Mouse (Mus musculus): ENCODE results near the gene Wfdc9. TPM values are rescaled to one million over a fixed set of nuclear protein-coding genes. Genes with fewer than 3 reads are reported as not detected.
"Not testable (repeated sequence)": the region's sequence is repeated elsewhere in the genome, so short reads cannot be mapped to it uniquely, and the experiment has no call there.

Gene Wfdc9
- total RNA-seq, 1 experiment from 2014 or later = not detected

- no peak for ATAC-seq (ENCODE audit: extremely low read depth, insufficient number of reproducible peaks, low FRiP score, poor library complexity, severe bottlenecking)
Observed at GRCm38 (mm10) chr2:164638696-164639095, 17.7 kb downstream of the Wfdc9 start, which contains the start of gene Wfdc16. Wfdc16 (minus strand) TSS chr2:164638796.

- no peak for ATAC-seq (ENCODE audit: extremely low read depth, insufficient number of reproducible peaks, low FRiP score, poor library complexity, severe bottlenecking)
Observed at GRCm38 (mm10) chr2:164635266-164635665, 21.1 kb downstream of the Wfdc9 start.

- ATAC-seq (ENCODE audit: extremely low read depth, insufficient number of reproducible peaks, low FRiP score, poor library complexity, severe bottlenecking) = no peak
Observed at GRCm38 (mm10) chr2:164621775-164622174, 34.6 kb downstream of the Wfdc9 start.

GRCm38 (mm10) chr2:164619050-164619449 is 37.3 kb downstream of the Wfdc9 start:
- ATAC-seq (ENCODE audit: extremely low read depth, insufficient number of reproducible peaks, low FRiP score, poor library complexity, severe bottlenecking) = no peak

- no peak for ATAC-seq (ENCODE audit: extremely low read depth, insufficient number of reproducible peaks, low FRiP score, poor library complexity, severe bottlenecking)
Observed at GRCm38 (mm10) chr2:164615386-164615785, 41.0 kb downstream of the Wfdc9 start.

GRCm38 (mm10) chr2:164613471-164613870 is 42.9 kb downstream of the Wfdc9 start, which contains the start of the genes Wfdc6b and Wfdc8:
Wfdc6b (plus strand) TSS chr2:164613522.
Wfdc8 (minus strand) TSS chr2:164613626.
- not testable (repeated sequence) for ATAC-seq (ENCODE audit: extremely low read depth, insufficient number of reproducible peaks, low FRiP score, poor library complexity, severe bottlenecking)

GRCm38 (mm10) chr2:164608781-164609180 is 47.6 kb downstream of the Wfdc9 start:
- no peak for ATAC-seq (ENCODE audit: extremely low read depth, insufficient number of reproducible peaks, low FRiP score, poor library complexity, severe bottlenecking)

- no peak for ATAC-seq (ENCODE audit: extremely low read depth, insufficient number of reproducible peaks, low FRiP score, poor library complexity, severe bottlenecking)
Observed at GRCm38 (mm10) chr2:164604411-164604810, 52.0 kb downstream of the Wfdc9 start.

- no peak for ATAC-seq (ENCODE audit: extremely low read depth, insufficient number of reproducible peaks, low FRiP score, poor library complexity, severe bottlenecking)
Observed at GRCm38 (mm10) chr2:164603482-164603881, 52.9 kb downstream of the Wfdc9 start.

GRCm38 (mm10) chr2:164600179-164600578 is 56.2 kb downstream of the Wfdc9 start:
- no peak for ATAC-seq (ENCODE audit: extremely low read depth, insufficient number of reproducible peaks, low FRiP score, poor library complexity, severe bottlenecking)

Other genes starting within 250 kb of the Wfdc9 start
- 61.3 and 73.7 TPM in 2 replicates for gene Sdc4, start 212.7 kb downstream of the Wfdc9 start, total RNA-seq (2017)
- 26.4 and 33.5 TPM in 2 replicates for gene Sys1, start 199.6 kb downstream of the Wfdc9 start, total RNA-seq (2017)
- gene Gm20458, start 195.6 kb downstream of the Wfdc9 start, total RNA-seq (2017) = not detected in 2 replicates
- gene Trp53tg5, start 182.9 kb downstream of the Wfdc9 start, total RNA-seq (2017) = not detected in 2 replicates
- 1.3 and 2.3 TPM in 2 replicates for gene Dbndd2, start 170.5 kb downstream of the Wfdc9 start, total RNA-seq (2017)
- 26.2 and 29.7 TPM in 2 replicates for gene Pigt, start 159.1 kb downstream of the Wfdc9 start, total RNA-seq (2017)
- not detected in 2 replicates for gene Wfdc2, start 94.2 kb downstream of the Wfdc9 start, total RNA-seq (2017)
- not detected in 2 replicates for gene Spint3, start 83.1 kb downstream of the Wfdc9 start, total RNA-seq (2017)
- gene Wfdc6a, start 71.1 kb downstream of the Wfdc9 start, total RNA-seq (2017) = not detected in 2 replicates
- gene Eppin, start 63.0 kb downstream of the Wfdc9 start, total RNA-seq (2017) = not detected in 2 replicates
- gene Wfdc6b, start 43.1 kb downstream of the Wfdc9 start, total RNA-seq (2017) = not detected in 2 replicates
- not detected in 2 replicates for gene Wfdc8, start 43.0 kb downstream of the Wfdc9 start, total RNA-seq (2017)
- gene Wfdc16, start 17.8 kb downstream of the Wfdc9 start, total RNA-seq (2017) = not detected in 2 replicates
- not detected in 2 replicates for gene Wfdc10, start 537 bp downstream of the Wfdc9 start, total RNA-seq (2017)
- not detected in 2 replicates for gene Wfdc11, start 17.5 kb upstream of the Wfdc9 start, total RNA-seq (2017)
- not detected in 2 replicates for gene Wfdc13, start 28.5 kb upstream of the Wfdc9 start, total RNA-seq (2017)
- not detected in 2 replicates for gene Spint4, start 41.9 kb upstream of the Wfdc9 start, total RNA-seq (2017)
- gene Spint5, start 58.7 kb upstream of the Wfdc9 start, total RNA-seq (2017) = not detected in 2 replicates
- 0.58 TPM in 1 of 2 replicates, not detected in the other for gene Wfdc3, start 89.3 kb upstream of the Wfdc9 start, total RNA-seq (2017)
- 20.0 and 26.7 TPM in 2 replicates for gene Dnttip1, start 89.4 kb upstream of the Wfdc9 start, total RNA-seq (2017)
- gene Ube2c, start 113.3 kb upstream of the Wfdc9 start, total RNA-seq (2017) = 2.8 and 3.7 TPM in 2 replicates
- gene Tnnc2, start 123.4 kb upstream of the Wfdc9 start, total RNA-seq (2017) = not detected in 2 replicates
- gene Snx21, start 129.2 kb upstream of the Wfdc9 start, total RNA-seq (2017) = 1.6 and 2.6 TPM in 2 replicates
- 35.4 and 39.3 TPM in 2 replicates for gene Acot8, start 148.3 kb upstream of the Wfdc9 start, total RNA-seq (2017)
- 3.8 and 3.9 TPM in 2 replicates for gene Zswim3, start 148.5 kb upstream of the Wfdc9 start, total RNA-seq (2017)
- gene Zswim1, start 166.1 kb upstream of the Wfdc9 start, total RNA-seq (2017) = 1.8 and 2.9 TPM in 2 replicates
- not detected in 2 replicates for gene Spata25, start 172.0 kb upstream of the Wfdc9 start, total RNA-seq (2017)
- gene Ctsa, start 176.3 kb upstream of the Wfdc9 start, total RNA-seq (2017) = 314 and 340 TPM in 2 replicates
- gene Neurl2, start 176.9 kb upstream of the Wfdc9 start, total RNA-seq (2017) = 1.4 and 4.1 TPM in 2 replicates
- gene Pltp, start 201.1 kb upstream of the Wfdc9 start, total RNA-seq (2017) = 8.0 and 11.2 TPM in 2 replicates
- gene Pcif1, start 222.7 kb upstream of the Wfdc9 start, total RNA-seq (2017) = 59.3 and 66.9 TPM in 2 replicates

All from neutrophil, adult 5-6 weeks (primary cell).